Mouse (Mus musculus) left cerebral cortex, postnatal 14 days (tissue): ENCODE data around the gene Tcl1. TPM values are rescaled to one million over a fixed set of nuclear protein-coding genes. Genes with fewer than 3 reads are reported as not detected.
"Not testable (repeated sequence)": the region's sequence is repeated elsewhere in the genome, so short reads cannot be mapped to it uniquely, and the experiment has no call there.

Experiments
- DNase-seq, 2 experiments: peaks; one replicate each; pipeline ENCODE4 v3.0.0; 2021 to 2022; ENCODE audit warnings: low spot score in 2 of 2, mixed read lengths in 1 of 2
- intact Hi-C: fragments of 180-260 bp; cut with DNase I; formaldehyde crosslinking; loops from one replicate; pipeline ENCODE4 v1.15.1; 2025
- total RNA-seq, 2 experiments: library from RNA; stranded (reverse); gene quantifications; 2 replicates each; pipeline ENCODE4 v1.2.3; 2021

Gene Tcl1
- total RNA-seq, 2 experiments from 2014 or later: not detected

DNA sequence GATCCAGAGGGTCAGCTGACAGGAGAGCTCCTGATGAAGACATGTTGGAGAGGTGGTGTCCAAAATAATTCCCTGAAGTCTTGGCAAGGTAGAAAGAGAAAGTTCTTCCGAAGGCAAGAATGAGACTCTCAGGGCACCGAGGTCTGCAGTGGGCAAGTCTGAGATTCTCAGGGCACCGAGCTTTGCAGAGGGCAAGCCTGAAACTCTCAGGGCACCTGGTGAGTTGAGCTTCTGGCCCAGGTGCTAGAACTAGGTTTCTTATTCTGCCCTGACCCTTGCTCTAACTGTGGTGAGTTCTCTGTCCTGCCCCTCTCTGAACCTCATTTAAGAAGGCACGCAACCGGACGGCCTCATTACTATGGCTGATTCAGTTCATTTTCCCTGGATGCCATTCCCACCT, 31.9 kb downstream of the Tcl1 start, which contains the start of gene Tcl1b3:
Tcl1b3 (plus strand) TSS at position 301 of the 400 bp plus-strand sequence.
- intact Hi-C loops, DNase-seq: not testable (repeated sequence)

DNA sequence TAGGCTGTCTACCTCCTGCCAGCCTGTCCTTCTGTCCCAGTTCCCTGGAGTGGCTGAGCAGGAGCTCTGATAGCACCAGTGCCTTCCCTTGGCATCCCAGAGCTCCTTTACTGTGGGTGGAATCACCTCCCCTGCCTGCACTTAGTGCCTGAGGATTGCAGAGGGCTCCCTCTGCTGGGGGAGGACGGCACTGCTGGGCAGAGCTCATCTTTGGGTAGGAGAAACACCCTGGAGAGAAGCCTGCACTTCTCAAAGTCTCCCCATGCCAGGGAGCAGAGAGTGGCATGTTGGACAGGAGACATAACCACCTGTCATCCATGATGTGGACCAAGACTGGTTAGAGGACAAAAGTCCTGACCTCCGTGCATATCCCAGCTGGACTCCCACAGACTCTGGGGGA, 33.6 kb downstream of the Tcl1 start:
- DNase-seq: peak in 1 of 2 experiments; percentile 7
- intact Hi-C loops: not testable (repeated sequence)

DNA sequence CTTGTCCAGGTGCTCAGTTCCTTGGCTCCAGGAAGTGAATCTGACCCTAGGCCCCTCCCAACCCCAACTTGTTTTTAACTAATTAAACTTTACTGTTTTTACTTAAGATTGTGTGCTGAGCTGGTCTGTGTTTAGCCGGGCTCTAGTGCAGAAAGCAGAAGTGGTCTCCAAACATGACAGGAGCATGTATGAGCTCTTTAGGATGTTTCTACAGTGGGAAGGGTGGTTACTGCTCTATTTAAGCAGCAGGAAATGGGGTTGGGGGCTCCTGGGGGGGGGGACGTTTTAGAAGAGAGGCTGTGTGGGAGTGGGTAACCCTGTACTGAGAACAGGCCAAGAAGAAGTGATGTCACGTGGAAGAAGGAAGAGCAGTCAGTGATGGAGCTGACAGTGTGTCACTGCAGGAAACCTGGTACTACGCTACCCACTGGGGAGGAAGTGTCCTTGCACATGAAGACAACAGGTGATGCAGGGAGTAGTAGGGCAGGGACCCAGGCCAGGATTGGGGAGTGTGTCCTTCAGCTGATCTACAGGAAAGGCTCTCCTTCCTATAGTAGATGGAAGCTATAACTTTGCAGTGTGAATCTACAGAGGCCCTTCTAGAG, 41.5 kb downstream of the Tcl1 start:
- intact Hi-C loops, DNase-seq: not testable (repeated sequence)

DNA sequence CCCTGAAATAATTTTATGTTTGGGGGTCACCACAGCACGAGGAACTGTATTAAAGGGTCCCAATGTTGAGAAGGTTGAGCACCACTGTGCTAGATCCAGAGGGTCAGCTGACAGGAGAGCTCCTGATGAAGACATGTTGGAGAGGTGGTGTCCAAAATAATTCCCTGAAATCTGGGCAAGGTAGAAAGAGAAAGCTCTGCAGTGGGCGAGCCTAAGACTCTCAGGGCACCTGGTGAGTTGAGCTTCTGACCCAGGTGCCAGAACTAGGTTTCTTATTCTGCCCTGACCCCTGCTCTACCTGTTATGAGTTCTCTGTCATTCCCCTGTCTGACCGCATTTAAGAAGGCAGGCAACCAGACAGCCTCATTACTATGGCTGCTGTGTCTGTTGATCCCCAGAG, 46.5 kb downstream of the Tcl1 start, which contains the start of gene Tcl1b5:
Tcl1b5 (plus strand) TSS at position 301 of the 400 bp plus-strand sequence.
- DNase-seq, intact Hi-C loops: not testable (repeated sequence)

DNA sequence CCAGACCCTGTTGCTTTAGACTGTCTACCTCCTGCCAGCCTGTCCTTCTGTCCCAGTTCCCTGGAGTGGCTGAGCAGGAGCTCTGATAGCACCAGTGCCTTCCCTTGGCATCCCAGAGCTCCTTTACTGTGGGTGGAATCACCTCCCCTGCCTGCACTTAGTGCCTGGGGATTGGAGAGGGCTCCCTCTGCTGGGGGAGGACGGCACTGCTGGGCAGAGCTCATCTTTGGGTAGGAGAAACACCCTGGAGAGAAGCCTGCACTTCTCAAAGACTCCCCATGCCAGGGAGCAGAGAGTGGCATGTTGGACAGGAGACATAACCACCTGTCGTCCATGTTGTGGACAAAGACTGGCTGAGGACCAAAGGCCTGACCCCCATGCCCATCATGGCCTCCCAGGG, 48.3 kb downstream of the Tcl1 start:
- peak; percentile 20 to 63 for DNase-seq
- intact Hi-C loops: not testable (repeated sequence)

DNA sequence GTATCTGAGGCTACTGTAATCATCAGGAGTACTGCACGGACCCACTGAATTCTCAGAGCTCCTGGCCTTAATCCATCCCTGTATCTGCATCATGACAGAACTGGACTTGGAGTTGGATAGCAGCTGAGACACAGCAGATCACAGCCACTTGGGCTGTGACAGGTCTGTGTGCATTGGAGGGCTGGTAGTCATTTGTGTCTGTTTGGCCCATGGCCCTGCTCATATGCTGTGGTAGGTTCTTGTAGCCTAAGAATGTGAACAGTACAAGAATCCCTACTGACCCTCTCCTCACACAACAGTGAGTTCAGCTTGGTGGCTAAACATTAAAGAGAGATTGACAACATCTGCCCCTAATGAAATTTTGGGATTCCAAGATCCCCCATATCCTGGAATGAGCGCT, 49.2 kb downstream of the Tcl1 start:
- DNase-seq: no peak
- intact Hi-C loops: no loop called here

Other genes with a start within 250 kb of the Tcl1 start
- 1 to 10 TPM; 1.1 to 1.4 TPM for gene Syne3, start 213.0 kb downstream of the Tcl1 start, total RNA-seq
- gene Glrx5, start 190.1 kb downstream of the Tcl1 start, total RNA-seq: 10 to 100 TPM; 62.5 to 64.1 TPM
- not detected for gene Tcl1b2, start 76.8 kb downstream of the Tcl1 start, total RNA-seq
- gene Tcl1b1, start 63.1 kb downstream of the Tcl1 start, total RNA-seq: not detected
- not detected for gene Tcl1b5, start 46.4 kb downstream of the Tcl1 start, total RNA-seq
- not detected for gene Tcl1b3, start 31.8 kb downstream of the Tcl1 start, total RNA-seq
- gene Tcl1b4, start 20.8 kb downstream of the Tcl1 start, total RNA-seq: not detected
- 10 to 100 TPM; 11.8 to 15.6 TPM for gene Tunar, start 111.1 kb upstream of the Tcl1 start, total RNA-seq
- 100 to 1,000 TPM; 118 to 121 TPM for gene D430019H16Rik, start 231.1 kb upstream of the Tcl1 start, total RNA-seq